Mouse (Mus musculus) forebrain, embryonic 11.5 days (tissue): Measurements from ENCODE around the gene Hpn. TPM values are rescaled to one million over a fixed set of nuclear protein-coding genes. Genes with fewer than 3 reads are reported as not detected.
A peak's percentile ranks its signal among the peaks of the same experiment; 100 is the strongest.

Experiments used
- ATAC-seq: fragments of 200-750 bp; cut with Nextera tagmentation; replicated peaks from 2 replicates; pipeline ENCODE4 v1.8.0; 2017; ENCODE audit warnings: moderate TSS enrichment; ENCODE audit not compliant: low FRiP score
- DNase-seq: peaks from one replicate; pipeline ENCODE4 v3.0.0-alpha.2; 2017; ENCODE audit warnings: low spot score
- H3K27ac ChIP-seq: fragments of 300-500 bp; sonication (generic); 2 replicates; pipeline ENCODE4 v1.5.1; 2014; ENCODE audit warnings: low read depth, low read length
- H3K27me3 ChIP-seq: fragments of 300-500 bp; sonication (generic); 2 replicates; pipeline ENCODE4 v1.6.1; 2014; ENCODE audit warnings: mild to moderate bottlenecking, low read length, mixed read lengths; ENCODE audit not compliant: control insufficient read depth, insufficient read depth
- H3K36me3 ChIP-seq: fragments of 300-500 bp; sonication (generic); 2 replicates; pipeline ENCODE4 v1.6.1; 2014; ENCODE audit warnings: mild to moderate bottlenecking, low read length, moderate library complexity, mixed read lengths; ENCODE audit not compliant: control insufficient read depth, insufficient read depth
- H3K4me1 ChIP-seq: fragments of 300-500 bp; sonication (generic); replicated peaks from 2 replicates; pipeline ENCODE4 v1.6.1; 2014; ENCODE audit warnings: low read length, mixed read lengths; ENCODE audit not compliant: control insufficient read depth, insufficient read depth
- H3K4me2 ChIP-seq: fragments of 300-500 bp; sonication (generic); 2 replicates; pipeline ENCODE4 v1.6.1; 2014; ENCODE audit warnings: low read depth, mild to moderate bottlenecking, low read length, moderate library complexity, mixed read lengths; ENCODE audit not compliant: severe bottlenecking
- H3K4me3 ChIP-seq: fragments of 300-500 bp; sonication (generic); 2 replicates; pipeline ENCODE4 v1.5.1; 2014; ENCODE audit warnings: low read depth, low read length
- H3K9ac ChIP-seq: fragments of 300-500 bp; sonication (generic); 2 replicates; pipeline ENCODE4 v1.6.1; 2014; ENCODE audit warnings: low read length
- H3K9me3 ChIP-seq: fragments of 300-500 bp; sonication (generic); 2 replicates; pipeline ENCODE4 v1.6.1; 2016; ENCODE audit warnings: low read length, mixed read lengths; ENCODE audit not compliant: control insufficient read depth
- WGBS: fragments of 180-500 bp; shearing (Covaris S2); extraction: QIAGEN DNeasy Blood & Tissue Kit; methylation state at CpG from one replicate; pipeline ENCODE4 v1.1.7; 2014; 5-methylcytosine and 5-hydroxymethylcytosine counted together
- polyA plus RNA-seq: library from polyadenylated mRNA; unstranded; fragments of >200 nt; fragmentation: Nextera tagmentation; extraction: Ambion mirVana; gene quantifications from 2 replicates; pipeline ENCODE4 v1.2.1, GENCODE M21; 2014

The Hpn gene
- polyA plus RNA-seq, 1 experiment from 2014 or later: 0.29 TPM

DNA sequence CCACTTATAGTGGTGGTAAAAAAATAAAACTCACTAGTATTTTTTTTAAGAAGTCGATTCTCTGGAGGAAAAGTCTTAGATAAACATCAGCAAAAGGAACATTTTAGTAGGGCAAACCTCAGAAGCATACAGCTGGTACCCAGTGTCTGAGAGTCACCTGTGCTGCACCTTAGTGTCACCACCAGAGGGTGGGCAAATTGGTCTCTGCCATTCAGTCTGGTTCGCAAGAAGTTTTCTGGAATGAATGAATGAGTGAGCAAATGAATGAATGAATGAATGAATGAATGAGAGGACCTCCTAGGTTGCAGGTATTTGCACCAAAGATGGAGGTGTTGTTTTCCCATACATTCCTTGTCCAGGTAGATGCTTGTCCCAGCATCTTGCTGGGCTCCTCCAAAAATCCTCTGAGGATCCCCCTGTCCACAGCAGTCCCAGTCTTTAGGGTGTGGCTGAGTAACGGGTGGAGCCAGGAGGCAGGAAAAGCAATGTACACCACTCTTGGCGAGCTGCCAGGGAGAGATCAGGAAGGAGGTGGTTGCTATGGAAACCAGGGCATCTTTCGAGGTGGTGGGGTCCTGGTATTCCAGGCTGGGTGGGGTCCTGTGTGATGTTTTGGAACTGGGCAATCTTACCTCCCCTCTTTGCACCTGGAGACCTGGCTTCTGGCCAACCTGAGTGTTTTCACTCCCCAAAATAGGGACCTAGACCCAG, 65.8 kb downstream of the Hpn start:
- Histone ChIP-seq H3K4me3 (peak overlapping the region; percentile 3; the same call in 1 of the 2 replicates), H3K27me3 (peaks cover 53% of the 10 kb centered on the region), H3K36me3 (no peaks in the 10 kb centered on the region), H3K9ac (no peak overlapping the region), H3K27ac (no peak overlapping the region), H3K4me1 (peaks cover 9% of the 10 kb centered on the region), H3K4me2 (peak overlapping the region; percentile 34), H3K9me3 (no peaks in the 10 kb centered on the region)
- ATAC-seq (no peak), DNase-seq (peak; percentile 64)
- 22% methylated on average over 5 of the region's 5 CpGs for WGBS

Other genes with a start within 250 kb of the Hpn start
- not detected in 2 replicates for gene Cd22, start 234.9 kb downstream of the Hpn start, polyA plus RNA-seq
- 0.11 and 0.20 TPM in 2 replicates for gene Mag, start 200.4 kb downstream of the Hpn start, polyA plus RNA-seq
- gene Hamp2, start 190.6 kb downstream of the Hpn start, polyA plus RNA-seq: not detected in 2 replicates
- not detected in 2 replicates for gene Hamp, start 171.3 kb downstream of the Hpn start, polyA plus RNA-seq
- 28.4 and 29.3 TPM in 2 replicates for gene Usf2, start 158.5 kb downstream of the Hpn start, polyA plus RNA-seq
- 30.8 and 32.5 TPM in 2 replicates for gene Lsr, start 141.8 kb downstream of the Hpn start, polyA plus RNA-seq
- 0.81 and 1.3 TPM in 2 replicates for gene Fam187b, start 141.5 kb downstream of the Hpn start, polyA plus RNA-seq
- gene Fxyd5, start 72.8 kb downstream of the Hpn start, polyA plus RNA-seq: 10.2 and 12.9 TPM in 2 replicates
- 4.1 and 4.9 TPM in 2 replicates for gene Fxyd7, start 63.8 kb downstream of the Hpn start, polyA plus RNA-seq
- 2.9 and 4.0 TPM in 2 replicates for gene Fxyd1, start 58.1 kb downstream of the Hpn start, polyA plus RNA-seq
- gene Lgi4, start 55.9 kb downstream of the Hpn start, polyA plus RNA-seq: 0.36 and 0.44 TPM in 2 replicates
- gene Fxyd3, start 38.6 kb downstream of the Hpn start, polyA plus RNA-seq: 2.0 and 3.3 TPM in 2 replicates
- 0.84 and 1.2 TPM in 2 replicates for gene Scn1b, start 11.7 kb upstream of the Hpn start, polyA plus RNA-seq
- 133 and 135 TPM in 2 replicates for gene Gramd1a, start 40.6 kb upstream of the Hpn start, polyA plus RNA-seq
- not detected in 2 replicates for gene Scgb2b2, start 175.2 kb upstream of the Hpn start, polyA plus RNA-seq
- gene Scgb1b2, start 176.5 kb upstream of the Hpn start, polyA plus RNA-seq: not detected in 2 replicates
- not detected in 2 replicates for gene Scgb2b3, start 246.8 kb upstream of the Hpn start, polyA plus RNA-seq